Mouse (Mus musculus) heart, postnatal 10 days (tissue): ENCODE measurements at regions not wholly inside any gene's neighbourhood (a gene's known extent, or its start where the extent isn't known, plus 50 kb on each side); places are given as distances from the start of the nearest gene placed in this dataset.

Source experiments
- DNase-seq, 2 experiments: peaks; one replicate each; pipeline ENCODE4 v3.0.0; 2021
- intact Hi-C: fragments of 180-260 bp; cut with DNase I; formaldehyde crosslinking; loops from one replicate; pipeline ENCODE4 v1.15.1; 2025

GRCm38 (mm10) chr3:20590143-20590542, 223.2 kb upstream of the Agtr1b start:
- peak; percentile 35 to 65 for DNase-seq
- intact Hi-C loops, result loop anchor here (5.0 kb wide), 1 partner anchor 1717 kb away; no protein-coding TSS in a partner anchor

- intact Hi-C loops, result no loop called here
- DNase-seq, result no peak
Observed at GRCm38 (mm10) chr3:20551563-20551962, 184.6 kb upstream of the Agtr1b start.

DNA sequence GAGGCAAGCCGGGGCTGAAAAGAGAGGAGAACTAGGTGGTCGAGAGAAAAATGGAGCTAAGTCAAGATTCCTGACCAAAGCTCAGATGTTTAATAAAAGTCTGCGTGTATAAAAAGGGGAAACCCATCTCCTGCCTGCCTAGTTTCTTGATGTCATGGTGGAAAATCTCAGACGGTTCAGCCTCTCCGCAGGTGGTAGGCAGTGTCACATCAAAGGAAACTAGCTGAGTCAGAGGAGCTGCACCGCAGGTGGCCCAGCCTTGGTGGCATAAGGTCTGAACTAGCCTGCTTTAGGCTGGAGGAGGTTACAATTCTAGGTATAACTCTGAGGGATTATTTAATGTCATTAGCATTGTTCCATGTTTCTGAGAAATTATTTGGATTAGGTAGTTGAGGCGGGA, 177.0 kb upstream of the Agtr1b start:
- DNase-seq, result no peak
- intact Hi-C loops, result no loop called here

- DNase-seq, result no peak
- intact Hi-C loops, result no loop called here
Observed at GRCm38 (mm10) chr3:20538492-20539004, 171.6 kb upstream of the Agtr1b start.

DNA sequence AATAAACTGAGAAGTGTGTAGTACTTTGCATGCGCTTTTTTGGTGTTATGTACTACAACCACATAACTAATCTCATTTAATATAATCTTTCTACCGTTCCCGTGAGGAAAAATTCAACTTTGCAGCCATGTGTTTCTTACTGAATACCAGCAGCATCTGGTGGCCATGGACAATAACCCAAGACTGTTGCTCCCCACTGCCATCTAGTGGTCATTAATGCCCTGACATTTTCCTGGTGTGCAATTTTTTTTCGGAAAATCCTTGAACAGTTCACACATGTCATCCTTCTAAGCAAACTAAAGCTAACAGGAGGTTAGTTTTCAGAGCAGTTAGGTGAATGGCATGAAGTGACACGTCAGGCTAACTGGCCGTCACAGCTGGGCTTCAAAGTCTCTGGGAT, 153.8 kb upstream of the Agtr1b start:
- peak; percentile 5 to 42 for DNase-seq
- intact Hi-C loops, result loop anchor here (5.0 kb wide), 1 partner anchor 618 kb away; no protein-coding TSS in a partner anchor

- intact Hi-C loops, result loop anchor here (2.0 to 5.0 kb wide), 4 partner anchors 252 to 987 kb away; no protein-coding TSS in a partner anchor
- DNase-seq, result peak; percentile 60 to 81
Observed at GRCm38 (mm10) chr3:20509192-20509591, 142.2 kb upstream of the Agtr1b start.

- intact Hi-C loops, result loop anchor here (5.0 kb wide), 3 partner anchors 248 to 983 kb away; no protein-coding TSS in a partner anchor
- DNase-seq, result no peak
Observed at GRCm38 (mm10) chr3:20505546-20505945, 138.6 kb upstream of the Agtr1b start.
